Mouse (Mus musculus): ENCODE data around the gene Zfp954. TPM values are rescaled to one million over a fixed set of nuclear protein-coding genes. Genes with fewer than 3 reads are reported as not detected.
"Not testable (repeated sequence)": the region's sequence is repeated elsewhere in the genome, so short reads cannot be mapped to it uniquely, and the experiment has no call there.

Gene Zfp954
- polyA plus RNA-seq (2015; fragmentation: Nextera tagmentation; extraction: Ambion mirVana) = 13.2 and 13.5 TPM in 2 replicates

GRCm38 (mm10) chr7:7120921-7121601 is at the start of gene Zfp954:
Gene Zfp954 (minus strand): TSS chr7:7121488.
- H3K4me2 ChIP-seq = peak within 1 kb of the TSS; percentile 64
- H3K4me1 ChIP-seq = 0 out of 2 replicates have a peak, but pooled peaks cover 3% of the 10 kb centered on the region
- under 1% methylated on average over 30 of the region's 30 CpGs for WGBS
- no peaks in the 10 kb centered on the region for H3K9me3 ChIP-seq
- no peaks in the 10 kb centered on the region for H3K27me3 ChIP-seq (replicated peaks)
- peaks cover 14% of the 10 kb centered on the region; the same call in 1 of the 2 replicates for H3K36me3 ChIP-seq
- H3K4me3 ChIP-seq (replicated peaks) = peak within 1 kb of the TSS; percentile 70
- peak within 1 kb of the TSS; percentile 50; the same call in 1 of the 2 replicates for H3K9ac ChIP-seq
- ATAC-seq (ENCODE audit: insufficient read depth, low FRiP score, low read depth) = peak; percentile 94
- peak within 1 kb of the TSS; percentile 75 for H3K27ac ChIP-seq

GRCm38 (mm10) chr7:7145991-7146608 is 24.8 kb upstream of the Zfp954 start:
- Histone ChIP-seq H3K27ac (no peak overlapping the region), H3K36me3 (no peaks in the 10 kb centered on the region), H3K4me2 (no peak overlapping the region), H3K4me1 (no peaks in the 10 kb centered on the region), H3K27me3 (replicated peaks) (no peaks in the 10 kb centered on the region), H3K9me3 (no peaks in the 10 kb centered on the region), H3K4me3 (replicated peaks) (no peak overlapping the region), H3K9ac (no peak overlapping the region)
- WGBS = 89% methylated on average over 15 of the region's 15 CpGs
- ATAC-seq (ENCODE audit: insufficient read depth, low FRiP score, low read depth) = no peak

GRCm38 (mm10) chr7:7144215-7144614 is 22.9 kb upstream of the Zfp954 start:
- 82% methylated on average over 1 of the region's 1 CpGs for WGBS
- no peaks in the 10 kb centered on the region for H3K4me1 ChIP-seq
- no peak for ATAC-seq (ENCODE audit: insufficient read depth, low FRiP score, low read depth)

GRCm38 (mm10) chr7:7136379-7136866 is 15.1 kb upstream of the Zfp954 start, which contains the start of gene Zfp773:
Gene Zfp773 (minus strand): TSS chr7:7136755.
- Histone ChIP-seq H3K36me3 (no peaks in the 10 kb centered on the region), H3K27ac (no peak within 1 kb of the TSS), H3K4me3 (replicated peaks) (peak within 1 kb of the TSS; percentile 51), H3K27me3 (replicated peaks) (no peaks in the 10 kb centered on the region), H3K4me2 (peak within 1 kb of the TSS; percentile 64), H3K4me1 (no peaks in the 10 kb centered on the region), H3K9me3 (no peaks in the 10 kb centered on the region), H3K9ac (no peak within 1 kb of the TSS; the same call in 1 of the 2 replicates)
- 6% methylated on average over 16 of the region's 16 CpGs for WGBS
- peak; percentile 91 for ATAC-seq (ENCODE audit: insufficient read depth, low FRiP score, low read depth)

More at GRCm38 (mm10) chr7:7144215-7144614, 22.9 kb upstream of the Zfp954 start:
- H3K9ac ChIP-seq = no peak overlapping the region
- no peaks in the 10 kb centered on the region for H3K9me3 ChIP-seq
- H3K36me3 ChIP-seq = no peaks in the 10 kb centered on the region
- H3K27ac ChIP-seq = no peak overlapping the region
- H3K4me3 ChIP-seq (replicated peaks) = no peak overlapping the region
- no peaks in the 10 kb centered on the region for H3K27me3 ChIP-seq (replicated peaks)
- no peak overlapping the region for H3K4me2 ChIP-seq

GRCm38 (mm10) chr7:7132751-7133150 is 11.5 kb upstream of the Zfp954 start:
- 74% methylated on average over 8 of the region's 8 CpGs for WGBS
- H3K4me2 ChIP-seq = no peak overlapping the region
- ATAC-seq (ENCODE audit: insufficient read depth, low FRiP score, low read depth) = no peak
- H3K4me3 ChIP-seq (replicated peaks) = no peak overlapping the region
- no peaks in the 10 kb centered on the region for H3K9me3 ChIP-seq
- no peak overlapping the region for H3K27ac ChIP-seq
- H3K27me3 ChIP-seq (replicated peaks) = no peaks in the 10 kb centered on the region
- H3K36me3 ChIP-seq = no peaks in the 10 kb centered on the region
- no peaks in the 10 kb centered on the region for H3K4me1 ChIP-seq
- H3K9ac ChIP-seq = no peak overlapping the region

- 93% methylated on average over 15 of the region's 15 CpGs for WGBS
- not testable (repeated sequence) for H3K9me3 ChIP-seq
Measured at GRCm38 (mm10) chr7:7130491-7131124, 9.3 kb upstream of the Zfp954 start.

GRCm38 (mm10) chr7:7121602-7121980 is 303 bp upstream of the Zfp954 start:
- Histone ChIP-seq H3K4me2 (peak overlapping the region; percentile 64), H3K9ac (no peak overlapping the region), H3K36me3 (peaks cover 8% of the 10 kb centered on the region; the same call in 1 of the 2 replicates), H3K4me1 (0 out of 2 replicates have a peak, but pooled peaks cover 3% of the 10 kb centered on the region), H3K9me3 (no peaks in the 10 kb centered on the region), H3K27me3 (replicated peaks) (no peaks in the 10 kb centered on the region), H3K27ac (no peak overlapping the region), H3K4me3 (replicated peaks) (peak overlapping the region; percentile 70)
- WGBS = 53% methylated on average over 6 of the region's 6 CpGs
- no peak for ATAC-seq (ENCODE audit: insufficient read depth, low FRiP score, low read depth)

More at GRCm38 (mm10) chr7:7130491-7131124, 9.3 kb upstream of the Zfp954 start:
- H3K9ac ChIP-seq; H3K4me2 ChIP-seq; ATAC-seq (ENCODE audit: insufficient read depth, low FRiP score, low read depth); H3K27me3 ChIP-seq (replicated peaks); H3K27ac ChIP-seq; H3K36me3 ChIP-seq; H3K4me1 ChIP-seq; H3K4me3 ChIP-seq (replicated peaks): not testable (repeated sequence)

- 87% methylated on average over 2 of the region's 2 CpGs for WGBS
Measured at GRCm38 (mm10) chr7:7118441-7118840, 2.8 kb downstream of the Zfp954 start.

GRCm38 (mm10) chr7:7108501-7108900 is 12.8 kb downstream of the Zfp954 start:
- Histone ChIP-seq H3K9me3 (no peaks in the 10 kb centered on the region), H3K9ac (no peak overlapping the region), H3K4me1 (no peaks in the 10 kb centered on the region), H3K4me2 (no peak overlapping the region), H3K27me3 (replicated peaks) (no peaks in the 10 kb centered on the region), H3K4me3 (replicated peaks) (no peak overlapping the region), H3K27ac (no peak overlapping the region), H3K36me3 (no peaks in the 10 kb centered on the region)
- WGBS = 90% methylated on average over 7 of the region's 7 CpGs
- no peak for ATAC-seq (ENCODE audit: insufficient read depth, low FRiP score, low read depth)

More at GRCm38 (mm10) chr7:7118441-7118840, 2.8 kb downstream of the Zfp954 start:
- Histone ChIP-seq H3K9me3 (no peaks in the 10 kb centered on the region), H3K9ac (no peak overlapping the region), H3K36me3 (peaks cover 29% of the 10 kb centered on the region), H3K4me1 (0 out of 2 replicates have a peak, but pooled peaks cover 3% of the 10 kb centered on the region), H3K4me2 (no peak overlapping the region), H3K27ac (no peak overlapping the region), H3K27me3 (replicated peaks) (no peaks in the 10 kb centered on the region), H3K4me3 (replicated peaks) (no peak overlapping the region)
- ATAC-seq (ENCODE audit: insufficient read depth, low FRiP score, low read depth) = no peak

All from stomach, embryonic 15.5 days (tissue).